Mouse (Mus musculus): Measurements from ENCODE around the gene Ltv1. TPM values are rescaled to one million over a fixed set of nuclear protein-coding genes. Genes with fewer than 3 reads are reported as not detected.

Ltv1 gene
- polyA plus RNA-seq (2014; fragmentation: Illumina TruSeq; extraction: RNeasy Lipid Tissue Mini Kit (QIAGEN cat#74804); ENCODE audit: low read depth, low replicate concordance) = 25.9 TPM

GRCm38 (mm10) chr10:13192731-13193351 lies at the start of gene Ltv1:
Ltv1 (minus strand) TSS chr10:13193168.

GRCm38 (mm10) chr10:13177973-13178624 lies 14.9 kb downstream of the Ltv1 start, which contains the start of gene Zc2hc1b:
Zc2hc1b (minus strand) TSS chr10:13178023.

Other genes with a start within 250 kb of the Ltv1 start
- 0.56 TPM for gene Stx11, start 228.9 kb downstream of the Ltv1 start, polyA plus RNA-seq (2014; fragmentation: Illumina TruSeq; extraction: RNeasy Lipid Tissue Mini Kit (QIAGEN cat#74804); ENCODE audit: low read depth, low replicate concordance)
- gene Sf3b5, start 187.8 kb downstream of the Ltv1 start, polyA plus RNA-seq (2014; fragmentation: Illumina TruSeq; extraction: RNeasy Lipid Tissue Mini Kit (QIAGEN cat#74804); ENCODE audit: low read depth, low replicate concordance) = 12.5 TPM
- 32.0 TPM for gene Plagl1, start 132.7 kb downstream of the Ltv1 start, polyA plus RNA-seq (2014; fragmentation: Illumina TruSeq; extraction: RNeasy Lipid Tissue Mini Kit (QIAGEN cat#74804); ENCODE audit: low read depth, low replicate concordance)
- gene Zc2hc1b, start 15.1 kb downstream of the Ltv1 start, polyA plus RNA-seq (2014; fragmentation: Illumina TruSeq; extraction: RNeasy Lipid Tissue Mini Kit (QIAGEN cat#74804); ENCODE audit: low read depth, low replicate concordance) = 0.31 TPM